Mouse (Mus musculus): Measurements from ENCODE around the gene 4930404H24Rik.
A peak's percentile ranks its signal among the peaks of the same experiment; 100 is the strongest.

- TF ChIP-seq EP300 (IDR thresholded peaks at IDR 0.05; ENCODE audit: low read depth), result no peak
- peak; percentile 72 for TF ChIP-seq CTCF (IDR thresholded peaks at IDR 0.05; ENCODE audit: low read depth)
Measured at GRCm38 (mm10) chr2:153446017-153446408, 46.6 kb upstream of the 4930404H24Rik start.

All from liver, embryonic 14.5 days (tissue).